Mouse (Mus musculus) monocyte, adult 2 months (primary cell): ENCODE measurements around the gene Tgm6.

Experiments used
- DNase-seq, 2 experiments: peaks; one replicate each; pipeline ENCODE4 v3.0.0; 2022; ENCODE audit warnings: low spot score in 2 of 2, low read depth in 1 of 2

The Tgm6 gene

GRCm38 (mm10) chr2:130112116-130112515 is at the start of gene Tgm6:
Gene Tgm6, plus strand, starts transcription at chr2:130112416.
- DNase-seq, result no peak

- no peak for DNase-seq
These were observed 44.0 kb upstream of the Tgm6 start for GRCm38 (mm10) chr2:130068228-130068627.

GRCm38 (mm10) chr2:130070396-130070795 is 41.8 kb upstream of the Tgm6 start:
- no peak for DNase-seq

GRCm38 (mm10) chr2:130112804-130113203 is 588 bp downstream of the Tgm6 start:
- DNase-seq, result no peak

- no peak for DNase-seq
These were observed 1.2 kb downstream of the Tgm6 start for GRCm38 (mm10) chr2:130113379-130113778.

- no peak for DNase-seq
These were observed 6.4 kb downstream of the Tgm6 start for GRCm38 (mm10) chr2:130118649-130119048.

- DNase-seq, result no peak
These were observed 13.3 kb downstream of the Tgm6 start for GRCm38 (mm10) chr2:130125279-130126059.

GRCm38 (mm10) chr2:130126073-130126472 is 13.9 kb downstream of the Tgm6 start:
- no peak for DNase-seq

GRCm38 (mm10) chr2:130129687-130130086 is 17.5 kb downstream of the Tgm6 start:
- peak in 1 of 2 experiments; percentile 23 for DNase-seq

GRCm38 (mm10) chr2:130143011-130143410 is 30.8 kb downstream of the Tgm6 start:
- no peak for DNase-seq

GRCm38 (mm10) chr2:130144703-130145324 is 32.6 kb downstream of the Tgm6 start:
- DNase-seq, result no peak

GRCm38 (mm10) chr2:130146089-130146668 is 34.0 kb downstream of the Tgm6 start:
- no peak for DNase-seq

GRCm38 (mm10) chr2:130155171-130155570 is 43.0 kb downstream of the Tgm6 start:
- DNase-seq, result no peak

- DNase-seq, result no peak
These were observed 43.6 kb downstream of the Tgm6 start for GRCm38 (mm10) chr2:130155851-130156250.

GRCm38 (mm10) chr2:130157231-130158087 is 45.2 kb downstream of the Tgm6 start:
- no peak for DNase-seq

GRCm38 (mm10) chr2:130158088-130158437 is 45.8 kb downstream of the Tgm6 start:
- DNase-seq, result no peak

GRCm38 (mm10) chr2:130162701-130163100 is 50.5 kb downstream of the Tgm6 start:
- no peak for DNase-seq

GRCm38 (mm10) chr2:130166311-130167214 is 54.3 kb downstream of the Tgm6 start:
- no peak for DNase-seq

GRCm38 (mm10) chr2:130167861-130168260 is 55.6 kb downstream of the Tgm6 start:
- DNase-seq, result peak in 1 of 2 experiments; percentile 18

- DNase-seq, result no peak
These were observed 59.5 kb downstream of the Tgm6 start for GRCm38 (mm10) chr2:130171674-130172073.
